ENCODE assay signal across 22 mouse cellular contexts in the genomic region with DNA sequence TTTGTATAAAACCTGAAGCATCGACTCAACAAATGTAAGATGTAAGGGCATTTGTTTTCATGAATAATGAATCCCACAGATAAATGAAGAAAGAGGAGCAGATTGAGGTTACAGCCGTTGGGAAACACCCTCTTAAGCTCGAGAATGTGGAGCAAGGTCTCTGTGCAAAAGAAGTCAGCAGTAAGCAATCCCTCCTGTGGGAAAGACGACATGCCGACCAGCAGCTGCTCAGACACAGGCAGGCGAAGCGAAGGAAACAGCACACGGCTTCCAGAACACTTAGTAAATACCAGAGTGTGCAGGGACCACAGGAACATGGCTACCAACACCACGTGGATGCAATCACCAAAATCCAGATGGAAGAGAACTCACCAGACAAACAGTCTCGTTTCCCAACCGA.
DNase-seq lines count a peak whose midpoint lies in the region; ATAC-seq lines count a peak whose summit lies in the region.
"Had no signal": no experiment of that assay in that cellular context is flagged by ENCODE, and none has a peak within 500 bp of the region (broad histone marks: within the 10 kb centered on the region; RNA-seq: fewer than 3 reads in every experiment).

No protein-coding gene starts in this region.

- no peak overlapping the region for H3K4me3 ChIP-seq in limb, embryonic 13.5 days
- H3K4me3 ChIP-seq in limb, embryonic 10.5 days = no peak overlapping the region
- no peak overlapping the region for H3K4me3 ChIP-seq in forebrain, embryonic 14.5 days (ENCODE audit: low read depth, low read length)
- H3K4me3 ChIP-seq: embryonic facial prominence, embryonic 15.5 days; heart, embryonic 10.5 days; hindbrain, embryonic 10.5 days; midbrain, embryonic 12.5 days; neural tube, embryonic 12.5 days; stomach, embryonic 15.5 days had no signal

- peak; percentile 66 for ATAC-seq in frontal cortex, adult (ENCODE audit: low TSS enrichment)
- no peak for ATAC-seq in limb, embryonic 13.5 days (ENCODE audit: low FRiP score, low read depth)
- ATAC-seq in forebrain, embryonic 14.5 days = no peak
- ATAC-seq: hindbrain, postnatal 0 days; intestine, postnatal 0 days; liver, postnatal 0 days had no signal

- H3K27me3 ChIP-seq in limb, embryonic 13.5 days = no peaks in the 10 kb centered on the region
- no peaks in the 10 kb centered on the region for H3K27me3 ChIP-seq in limb, embryonic 10.5 days (ENCODE audit: low read depth, poor library complexity, severe bottlenecking)
- H3K27me3 ChIP-seq in forebrain, embryonic 14.5 days (replicated peaks; ENCODE audit: control insufficient read depth, insufficient read depth, low read length) = no peaks in the 10 kb centered on the region
- H3K27me3 ChIP-seq: embryonic facial prominence, embryonic 15.5 days; midbrain, embryonic 12.5 days; neural tube, embryonic 12.5 days; stomach, embryonic 15.5 days had no signal

- H3K27ac ChIP-seq in limb, embryonic 13.5 days = peak overlapping the region; percentile 17; the same call in 1 of the 2 replicates
- H3K27ac ChIP-seq in limb, embryonic 10.5 days = no peak overlapping the region
- H3K27ac ChIP-seq in forebrain, embryonic 14.5 days (ENCODE audit: low read depth, low read length) = no peak overlapping the region
- H3K27ac ChIP-seq: embryonic facial prominence, embryonic 15.5 days; heart, embryonic 10.5 days; hindbrain, embryonic 10.5 days; hindbrain, postnatal 0 days; midbrain, embryonic 12.5 days; neural tube, embryonic 12.5 days; stomach, embryonic 15.5 days had no signal

- H3K9me3 ChIP-seq in limb, embryonic 13.5 days = no peaks in the 10 kb centered on the region
- H3K9me3 ChIP-seq in limb, embryonic 10.5 days (replicated peaks) = no peaks in the 10 kb centered on the region
- no peaks in the 10 kb centered on the region for H3K9me3 ChIP-seq in forebrain, embryonic 14.5 days (replicated peaks; ENCODE audit: control insufficient read depth, low read length)
- H3K9me3 ChIP-seq: embryonic facial prominence, embryonic 15.5 days; heart, embryonic 10.5 days; hindbrain, embryonic 10.5 days; midbrain, embryonic 12.5 days; neural tube, embryonic 12.5 days; stomach, embryonic 15.5 days had no signal

- H3K36me3 ChIP-seq in limb, embryonic 13.5 days = no peaks in the 10 kb centered on the region
- no peaks in the 10 kb centered on the region for H3K36me3 ChIP-seq in limb, embryonic 10.5 days
- H3K36me3 ChIP-seq in forebrain, embryonic 14.5 days (ENCODE audit: control insufficient read depth, insufficient read depth, low read length) = no peaks in the 10 kb centered on the region
- H3K36me3 ChIP-seq: embryonic facial prominence, embryonic 15.5 days; heart, embryonic 10.5 days; hindbrain, embryonic 10.5 days; midbrain, embryonic 12.5 days; neural tube, embryonic 12.5 days; stomach, embryonic 15.5 days had no signal

- no peak for DNase-seq in frontal cortex, postnatal 10 days (ENCODE audit: low spot score in 2 of 2)
- no peak for DNase-seq in limb, embryonic 10.5 days (ENCODE audit: low spot score)
- DNase-seq in gastrocnemius, adult 8-10 months (ENCODE audit: low spot score in 2 of 2) = peak; percentile 20 to 30
- peak; percentile 28 to 34 for DNase-seq in layer of hippocampus, postnatal 36 days
- no peak for DNase-seq in kidney, adult 9 months
- DNase-seq in forebrain, embryonic 14.5 days (ENCODE audit: low spot score) = no peak
- DNase-seq: cerebellum, adult 11-12 months; cerebellum, postnatal 14 days; liver, postnatal 0 days; lung, postnatal 10 days; right cerebral cortex, postnatal 25 days; thymus, adult 2 months had no signal

- no peak overlapping the region for H3K9ac ChIP-seq in limb, embryonic 13.5 days
- no peak overlapping the region for H3K9ac ChIP-seq in forebrain, embryonic 14.5 days (ENCODE audit: low read length)
- H3K9ac ChIP-seq: embryonic facial prominence, embryonic 15.5 days; liver, postnatal 0 days; midbrain, embryonic 12.5 days; neural tube, embryonic 12.5 days; stomach, embryonic 15.5 days had no signal

- H3K4me2 ChIP-seq in limb, embryonic 13.5 days (replicated peaks) = no peak overlapping the region
- no peak overlapping the region for H3K4me2 ChIP-seq in forebrain, embryonic 14.5 days (ENCODE audit: low read length)
- H3K4me2 ChIP-seq: embryonic facial prominence, embryonic 15.5 days; midbrain, embryonic 12.5 days; neural tube, embryonic 12.5 days; stomach, embryonic 15.5 days had no signal

- 55% methylated on average over 11 of the region's 11 CpGs for WGBS in limb, embryonic 13.5 days
- WGBS in limb, embryonic 10.5 days = 80% methylated on average over 11 of the region's 11 CpGs
- 87% methylated on average over 11 of the region's 11 CpGs for WGBS in forebrain, embryonic 14.5 days

- H3K4me1 ChIP-seq in limb, embryonic 13.5 days = peaks cover 18% of the 10 kb centered on the region
- no peaks in the 10 kb centered on the region for H3K4me1 ChIP-seq in limb, embryonic 10.5 days
- H3K4me1 ChIP-seq in forebrain, embryonic 14.5 days (ENCODE audit: control insufficient read depth, insufficient read depth, low read length) = no peaks in the 10 kb centered on the region
- H3K4me1 ChIP-seq: embryonic facial prominence, embryonic 15.5 days; heart, embryonic 10.5 days; hindbrain, embryonic 10.5 days; midbrain, embryonic 12.5 days; neural tube, embryonic 12.5 days; stomach, embryonic 15.5 days had no signal

Comparison
In these comparisons a context has a peak if more than half of its experiments do, and no peak if none do; other contexts are left out.
1. DNase-seq: peak in gastrocnemius, adult 8-10 months (2 of 2) and layer of hippocampus, postnatal 36 days (2 of 2); none in frontal cortex, postnatal 10 days (0 of 2), limb, embryonic 10.5 days (single experiment), kidney, adult 9 months (single experiment) and forebrain, embryonic 14.5 days (single experiment).